Mouse (Mus musculus) stomach, postnatal 0 days (tissue): Measurements from ENCODE around the gene Ttc17.

Experiments
- CTCF ChIP-seq: IDR thresholded peaks from 2 replicates; pipeline ENCODE4 v1.5.1; 2016; ENCODE audit warnings: antibody characterized with exemption, low read depth, mild to moderate bottlenecking, moderate library complexity
- EP300 ChIP-seq: optimal IDR thresholded peaks from 2 replicates; pipeline ENCODE3; 2016; ENCODE audit warnings: antibody characterized with exemption

DNA sequence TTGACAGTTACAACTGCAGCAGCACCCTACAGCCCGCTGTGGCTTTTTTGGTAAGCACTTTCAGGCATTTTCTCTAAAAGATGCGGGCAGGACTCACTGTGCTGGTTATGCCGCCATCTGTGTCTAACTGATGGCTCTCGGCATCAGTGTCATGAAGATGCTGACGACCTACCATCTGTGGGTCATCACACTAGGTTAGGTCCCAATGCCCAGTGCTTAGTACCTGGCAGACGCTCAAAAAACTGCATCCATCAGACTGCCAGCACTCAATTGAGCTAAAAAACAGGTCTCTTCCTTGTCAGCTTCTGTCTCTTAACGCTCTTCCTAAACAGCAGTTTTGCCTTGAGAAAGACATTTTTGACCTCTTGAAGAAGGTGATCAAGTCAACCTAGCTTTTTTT, 29.0 kb upstream of the Ttc17 start:
- no peak for TF ChIP-seq CTCF
- TF ChIP-seq EP300: no peak
